Mouse (Mus musculus): ENCODE results near the gene Gm21985. TPM values are rescaled to one million over a fixed set of nuclear protein-coding genes. Genes with fewer than 3 reads are reported as not detected.
"Not testable (repeated sequence)": the region's sequence is repeated elsewhere in the genome, so short reads cannot be mapped to it uniquely, and the experiment has no call there.

Gene Gm21985
- polyA plus RNA-seq, 1 experiment, result not detected

- no peak overlapping the region for H3K4me3 ChIP-seq (ENCODE audit: control insufficient read depth, insufficient read depth, low read length)
- H3K4me1 ChIP-seq (replicated peaks; ENCODE audit: control insufficient read depth, insufficient read depth, low read length), result peaks cover 14% of the 10 kb centered on the region
- no peaks in the 10 kb centered on the region for H3K36me3 ChIP-seq (ENCODE audit: control insufficient read depth, insufficient read depth, low read length)
- DNase-seq, result no peak
- no peaks in the 10 kb centered on the region for H3K27me3 ChIP-seq (ENCODE audit: control insufficient read depth, insufficient read depth, low read length)
- WGBS, result 95% methylated on average over 2 of the region's 2 CpGs
- no peak overlapping the region for H3K27ac ChIP-seq (ENCODE audit: control insufficient read depth, insufficient read depth, low read length)
- TF ChIP-seq CTCF (IDR thresholded peaks at IDR 0.05; ENCODE audit: borderline replicate concordance, control insufficient read depth, extremely low read depth, insufficient read depth, low read length, poor library complexity), result no peak
- no peak for TF ChIP-seq POLR2A (IDR thresholded peaks at IDR 0.05; ENCODE audit: control insufficient read depth, extremely low read depth, insufficient read depth, low read length, poor library complexity)
These were observed 6.8 kb downstream of the Gm21985 start for GRCm38 (mm10) chr2:112272909-112273308.

- Histone ChIP-seq H3K4me3 (ENCODE audit: control insufficient read depth, insufficient read depth, low read length) (no peak overlapping the region), H3K27me3 (ENCODE audit: control insufficient read depth, insufficient read depth, low read length) (no peaks in the 10 kb centered on the region), H3K36me3 (ENCODE audit: control insufficient read depth, insufficient read depth, low read length) (no peaks in the 10 kb centered on the region), H3K4me1 (replicated peaks; ENCODE audit: control insufficient read depth, insufficient read depth, low read length) (peaks cover 11% of the 10 kb centered on the region), H3K27ac (ENCODE audit: control insufficient read depth, insufficient read depth, low read length) (no peak overlapping the region)
- 96% methylated on average over 6 of the region's 6 CpGs for WGBS
- no peak for DNase-seq
- TF ChIP-seq CTCF (IDR thresholded peaks at IDR 0.05; ENCODE audit: borderline replicate concordance, control insufficient read depth, extremely low read depth, insufficient read depth, low read length, poor library complexity) (no peak), POLR2A (IDR thresholded peaks at IDR 0.05; ENCODE audit: control insufficient read depth, extremely low read depth, insufficient read depth, low read length, poor library complexity) (no peak)
These were observed 7.4 kb downstream of the Gm21985 start for GRCm38 (mm10) chr2:112273474-112273873.

- H3K4me3 ChIP-seq (ENCODE audit: control insufficient read depth, insufficient read depth, low read length), result no peak overlapping the region
- TF ChIP-seq POLR2A (IDR thresholded peaks at IDR 0.05; ENCODE audit: control insufficient read depth, extremely low read depth, insufficient read depth, low read length, poor library complexity) (no peak), CTCF (IDR thresholded peaks at IDR 0.05; ENCODE audit: borderline replicate concordance, control insufficient read depth, extremely low read depth, insufficient read depth, low read length, poor library complexity) (no peak)
- H3K36me3 ChIP-seq (ENCODE audit: control insufficient read depth, insufficient read depth, low read length), result no peaks in the 10 kb centered on the region
- 97% methylated on average over 3 of the region's 3 CpGs for WGBS
- no peaks in the 10 kb centered on the region for H3K27me3 ChIP-seq (ENCODE audit: control insufficient read depth, insufficient read depth, low read length)
- H3K4me1 ChIP-seq (replicated peaks; ENCODE audit: control insufficient read depth, insufficient read depth, low read length), result no peaks in the 10 kb centered on the region
- DNase-seq, result no peak
- no peak overlapping the region for H3K27ac ChIP-seq (ENCODE audit: control insufficient read depth, insufficient read depth, low read length)
These were observed 10.8 kb downstream of the Gm21985 start for GRCm38 (mm10) chr2:112276870-112277269.

- Histone ChIP-seq H3K27ac (ENCODE audit: control insufficient read depth, insufficient read depth, low read length) (no peak overlapping the region), H3K27me3 (ENCODE audit: control insufficient read depth, insufficient read depth, low read length) (no peaks in the 10 kb centered on the region), H3K4me3 (ENCODE audit: control insufficient read depth, insufficient read depth, low read length) (no peak overlapping the region), H3K4me1 (replicated peaks; ENCODE audit: control insufficient read depth, insufficient read depth, low read length) (peaks cover 6% of the 10 kb centered on the region), H3K36me3 (ENCODE audit: control insufficient read depth, insufficient read depth, low read length) (no peaks in the 10 kb centered on the region)
- TF ChIP-seq CTCF (IDR thresholded peaks at IDR 0.05; ENCODE audit: borderline replicate concordance, control insufficient read depth, extremely low read depth, insufficient read depth, low read length, poor library complexity) (no peak), POLR2A (IDR thresholded peaks at IDR 0.05; ENCODE audit: control insufficient read depth, extremely low read depth, insufficient read depth, low read length, poor library complexity) (no peak)
- WGBS, result 98% methylated on average over 1 of the region's 1 CpGs
- DNase-seq, result no peak
These were observed 16.7 kb downstream of the Gm21985 start for GRCm38 (mm10) chr2:112282846-112283245.

DNA sequence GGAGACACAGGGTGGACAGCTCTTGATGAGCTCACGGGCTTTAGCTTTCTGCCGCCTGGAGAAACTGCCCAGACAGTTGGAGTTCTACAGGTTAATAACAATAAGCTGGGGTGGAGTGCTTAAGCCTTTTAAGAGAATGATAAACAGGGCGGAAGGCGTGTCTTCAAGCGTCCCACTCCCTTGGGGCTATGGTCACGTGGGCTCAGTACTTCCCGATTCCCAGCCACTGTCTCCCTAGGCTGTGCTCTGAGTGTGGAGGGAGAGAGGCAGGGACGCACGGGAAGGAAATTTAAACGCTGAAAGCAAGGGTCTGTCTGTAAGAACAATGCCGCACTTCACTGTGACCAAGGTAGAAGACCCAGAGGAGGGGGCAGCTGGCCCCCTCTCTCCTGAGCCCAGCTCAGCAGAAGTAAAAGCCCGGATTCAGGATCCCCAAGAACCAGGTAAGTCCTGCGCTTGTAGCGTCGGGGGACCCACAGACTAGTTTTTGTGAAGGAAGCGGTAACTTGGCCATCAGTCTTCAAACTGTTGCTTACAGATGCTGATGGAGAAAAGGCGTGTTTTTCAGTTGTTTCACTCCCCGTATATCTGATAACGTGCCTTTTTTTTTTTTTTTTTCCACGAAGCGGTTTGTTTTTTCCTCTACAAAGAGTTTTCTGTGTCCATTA, 18.4 kb downstream of the Gm21985 start:
- DNase-seq, result no peak
- Histone ChIP-seq H3K4me1 (replicated peaks; ENCODE audit: control insufficient read depth, insufficient read depth, low read length) (peaks cover 6% of the 10 kb centered on the region), H3K36me3 (ENCODE audit: control insufficient read depth, insufficient read depth, low read length) (no peaks in the 10 kb centered on the region), H3K4me3 (ENCODE audit: control insufficient read depth, insufficient read depth, low read length) (peak overlapping the region; percentile 10; the same call in 1 of the 2 replicates), H3K27ac (ENCODE audit: control insufficient read depth, insufficient read depth, low read length) (peak overlapping the region; percentile 58; the same call in 1 of the 2 replicates), H3K27me3 (ENCODE audit: control insufficient read depth, insufficient read depth, low read length) (no peaks in the 10 kb centered on the region)
- 32% methylated on average over 21 of the region's 21 CpGs for WGBS
- TF ChIP-seq CTCF (IDR thresholded peaks at IDR 0.05; ENCODE audit: borderline replicate concordance, control insufficient read depth, extremely low read depth, insufficient read depth, low read length, poor library complexity) (0 out of 2 replicates have a peak, but pooled peaks have one; percentile 10), POLR2A (IDR thresholded peaks at IDR 0.05; ENCODE audit: control insufficient read depth, extremely low read depth, insufficient read depth, low read length, poor library complexity) (no peak)

GRCm38 (mm10) chr2:112285031-112285390, 18.9 kb downstream of the Gm21985 start:
- no peak for DNase-seq
- H3K36me3 ChIP-seq (ENCODE audit: control insufficient read depth, insufficient read depth, low read length), result no peaks in the 10 kb centered on the region
- no peak overlapping the region for H3K27ac ChIP-seq (ENCODE audit: control insufficient read depth, insufficient read depth, low read length)
- TF ChIP-seq POLR2A (IDR thresholded peaks at IDR 0.05; ENCODE audit: control insufficient read depth, extremely low read depth, insufficient read depth, low read length, poor library complexity) (no peak), CTCF (IDR thresholded peaks at IDR 0.05; ENCODE audit: borderline replicate concordance, control insufficient read depth, extremely low read depth, insufficient read depth, low read length, poor library complexity) (no peak)
- no peak overlapping the region for H3K4me3 ChIP-seq (ENCODE audit: control insufficient read depth, insufficient read depth, low read length)
- H3K27me3 ChIP-seq (ENCODE audit: control insufficient read depth, insufficient read depth, low read length), result no peaks in the 10 kb centered on the region
- peaks cover 6% of the 10 kb centered on the region for H3K4me1 ChIP-seq (replicated peaks; ENCODE audit: control insufficient read depth, insufficient read depth, low read length)
- 70% methylated on average over 6 of the region's 6 CpGs for WGBS

- H3K27me3 ChIP-seq (ENCODE audit: control insufficient read depth, insufficient read depth, low read length); H3K36me3 ChIP-seq (ENCODE audit: control insufficient read depth, insufficient read depth, low read length); H3K4me3 ChIP-seq (ENCODE audit: control insufficient read depth, insufficient read depth, low read length); H3K27ac ChIP-seq (ENCODE audit: control insufficient read depth, insufficient read depth, low read length); DNase-seq; H3K4me1 ChIP-seq (replicated peaks; ENCODE audit: control insufficient read depth, insufficient read depth, low read length): not testable (repeated sequence)
- 97% methylated on average over 1 of the region's 1 CpGs for WGBS
These were observed 19.9 kb downstream of the Gm21985 start for GRCm38 (mm10) chr2:112286062-112286461.
